Mouse (Mus musculus) small intestine, adult 2 months (tissue): ENCODE results near the gene Cabp2.

Experiments
- CTCF ChIP-seq: fragments of 200-500 bp; IDR thresholded peaks from 2 replicates; pipeline ENCODE4 v1.5.1; 2012; ENCODE audit warnings: low read depth, mild to moderate bottlenecking, control low read depth, inconsistent platforms, low read length, moderate library complexity, mixed read lengths; ENCODE audit not compliant: insufficient replicate concordance, insufficient read length; ENCODE audit errors: extremely low read depth
- POLR2A ChIP-seq: fragments of 200-500 bp; IDR thresholded peaks from 2 replicates; pipeline ENCODE4 v1.6.1; 2012; ENCODE audit warnings: low read depth, mild to moderate bottlenecking, control low read depth, inconsistent platforms, low read length, moderate library complexity

DNA sequence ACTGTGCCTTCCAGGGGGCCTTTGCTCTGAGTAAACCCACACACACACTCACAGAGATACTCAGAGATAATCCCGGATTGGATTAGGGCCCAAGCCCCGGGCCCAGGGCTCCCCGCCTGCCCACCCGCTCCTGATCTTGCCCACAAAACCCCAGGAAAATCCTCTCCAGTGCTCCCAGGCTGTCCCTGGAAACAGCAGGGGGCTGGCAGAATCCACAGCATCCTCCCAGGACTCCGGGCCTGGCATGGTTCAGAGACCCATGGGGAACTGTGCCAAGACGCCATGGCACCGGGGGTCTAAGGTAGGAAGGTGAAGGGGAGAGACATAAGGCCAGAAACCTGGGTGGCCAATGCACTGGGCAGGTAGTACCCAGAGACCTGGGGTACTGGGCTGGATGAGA is 1.9 kb downstream of the Cabp2 start:
- no peak for TF ChIP-seq CTCF
- TF ChIP-seq POLR2A, result no peak
